Comparison of ENCODE assay signal across 8 mouse cellular contexts in the genomic region with DNA sequence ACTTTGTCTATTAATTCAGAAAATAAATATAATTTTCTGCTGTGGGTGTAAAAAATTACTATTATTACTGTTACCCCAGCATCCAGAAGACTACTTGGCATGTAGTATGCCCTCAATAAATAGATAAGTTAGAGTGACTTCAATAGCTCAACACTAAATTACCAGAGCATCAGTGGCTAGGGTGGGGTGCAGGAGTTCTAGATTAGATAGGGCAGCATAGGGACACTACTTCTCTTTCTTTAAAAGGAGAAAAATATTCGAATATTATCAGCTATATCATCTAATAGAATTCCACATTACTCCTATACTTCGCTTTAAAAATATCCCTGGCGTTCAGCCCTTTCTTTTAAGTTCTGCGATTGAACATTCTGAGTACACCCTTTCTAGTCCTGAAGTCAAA. TPM values are rescaled to one million over a fixed set of nuclear protein-coding genes. Genes with fewer than 3 reads are reported as not detected.
DNase-seq lines count a peak whose midpoint lies in the region; ATAC-seq and TF ChIP-seq lines count a peak whose summit lies in the region.

No protein-coding gene starts in this region.

- WGBS in cerebellum, adult 2 months, result 23% methylated on average over 4 of the region's 4 CpGs
- WGBS in thymus, adult 2 months, result 13% methylated on average over 4 of the region's 4 CpGs
- 15% methylated on average over 4 of the region's 4 CpGs for WGBS in liver, embryonic 13.5 days (ENCODE audit: insufficient replicate concordance)

- no peak for TF ChIP-seq CTCF in cerebellum, adult 2 months (IDR thresholded peaks at IDR 0.05; ENCODE audit: borderline replicate concordance, insufficient read depth, low read depth, low read length)
- no peak for TF ChIP-seq CTCF in thymus, adult 2 months (IDR thresholded peaks at IDR 0.05; ENCODE audit: borderline replicate concordance, control insufficient read depth, extremely low read depth, insufficient read depth, low read length, poor library complexity)

- H3K4me2 ChIP-seq in liver, embryonic 13.5 days, result peak overlapping the region; percentile 83

- no peak for ATAC-seq in cerebellum, adult (ENCODE audit: insufficient number of reproducible peaks, low FRiP score, low TSS enrichment)
- ATAC-seq in liver, embryonic 13.5 days (ENCODE audit: low read depth), result peak; percentile 35

- no peak for TF ChIP-seq POLR2A in cerebellum, adult 2 months (IDR thresholded peaks at IDR 0.05; ENCODE audit: borderline replicate concordance, insufficient read depth, low read length)
- TF ChIP-seq POLR2A in thymus, adult 2 months (IDR thresholded peaks at IDR 0.05; ENCODE audit: control insufficient read depth, extremely low read depth, insufficient read depth, low read length, poor library complexity), result no peak

- H3K27me3 ChIP-seq in cerebellum, adult 2 months (ENCODE audit: control insufficient read depth, insufficient read depth, low read length), result no peaks in the 10 kb centered on the region
- no peaks in the 10 kb centered on the region for H3K27me3 ChIP-seq in thymus, adult 2 months (ENCODE audit: control insufficient read depth, insufficient read depth, low read length)
- H3K27me3 ChIP-seq in liver, embryonic 13.5 days, result no peaks in the 10 kb centered on the region

- no peak for DNase-seq in cerebellum, adult 2 months
- DNase-seq in thymus, adult 2 months, result no peak
- no peak for DNase-seq in thymus, postnatal 4 days
- no peak for DNase-seq in liver, embryonic 13.5 days
- no peak for DNase-seq in adrenal gland, adult 2 months
- no peak for DNase-seq in adrenal gland, adult (ENCODE audit: inconsistent age in 2 of 2, low spot score in 1 of 2)
- no peak for DNase-seq in layer of hippocampus, postnatal 25 days (ENCODE audit: extremely low spot score in 1 of 2, low spot score in 1 of 2)

- H3K4me3 ChIP-seq in cerebellum, adult 2 months (replicated peaks; ENCODE audit: insufficient read depth, low read depth, low read length), result peak overlapping the region; percentile 66
- peak overlapping the region; percentile 55 for H3K4me3 ChIP-seq in thymus, adult 2 months (ENCODE audit: control insufficient read depth, insufficient read depth, low read length)
- peak overlapping the region; percentile 89 for H3K4me3 ChIP-seq in liver, embryonic 13.5 days (replicated peaks)

- peak overlapping the region; percentile 93 for H3K9ac ChIP-seq in liver, embryonic 13.5 days

- H3K36me3 ChIP-seq in thymus, adult 2 months (ENCODE audit: control insufficient read depth, insufficient read depth, low read length), result no peaks in the 10 kb centered on the region
- peaks cover 3% of the 10 kb centered on the region; the same call in 1 of the 2 replicates for H3K36me3 ChIP-seq in liver, embryonic 13.5 days

- H3K27ac ChIP-seq in cerebellum, adult 2 months (ENCODE audit: insufficient read depth, low read length), result 0 out of 2 replicates have a peak overlapping the region, but pooled peaks have one; percentile 6
- H3K27ac ChIP-seq in thymus, adult 2 months (ENCODE audit: control insufficient read depth, insufficient read depth, low read length), result peak overlapping the region; percentile 66
- peak overlapping the region; percentile 90 for H3K27ac ChIP-seq in liver, embryonic 13.5 days

- no peaks in the 10 kb centered on the region for H3K9me3 ChIP-seq in liver, embryonic 13.5 days (replicated peaks)

- H3K4me1 ChIP-seq in cerebellum, adult 2 months (ENCODE audit: control insufficient read depth, insufficient read depth, low read length), result no peaks in the 10 kb centered on the region
- H3K4me1 ChIP-seq in thymus, adult 2 months (replicated peaks; ENCODE audit: control insufficient read depth, insufficient read depth, low read length), result peaks cover 3% of the 10 kb centered on the region; the same call in 1 of the 2 replicates
- peaks cover 31% of the 10 kb centered on the region for H3K4me1 ChIP-seq in liver, embryonic 13.5 days (replicated peaks)

RNA-seq across cellular contexts. Expression of a gene that starts 0.5 kb away (rescaled TPM):
- polyA plus RNA-seq in cerebellum, adult 2 months (2012; rRNA removed), result 12.0 and 13.7 TPM in 2 replicates
- 25.5 and 27.5 TPM in 2 replicates for polyA plus RNA-seq in thymus, adult 2 months (2012; rRNA removed)
- 45.9 and 57.1 TPM in 2 replicates for polyA plus RNA-seq in liver, embryonic 13.5 days (2015; fragmentation: Nextera tagmentation; extraction: Ambion mirVana)
- total RNA-seq in adrenal gland, adult 2 months (2021), result 10 to 100 TPM; 33.2 to 39.3 TPM
- 12.5 and 13.0 TPM in 2 replicates for polyA plus RNA-seq in adrenal gland, adult 2 months (2012; rRNA removed)
- 10 to 100 TPM; 15.5 to 18.0 TPM for total RNA-seq in layer of hippocampus, postnatal 25 days (2021)

RNA-seq across cellular contexts. Expression of a gene that starts 0.5 kb away (rescaled TPM):
- 7.1 and 7.2 TPM in 2 replicates for polyA plus RNA-seq in cerebellum, adult 2 months (2012; rRNA removed)
- polyA plus RNA-seq in thymus, adult 2 months (2012; rRNA removed), result 1.3 and 1.5 TPM in 2 replicates
- 4.2 and 4.8 TPM in 2 replicates for polyA plus RNA-seq in liver, embryonic 13.5 days (2015; fragmentation: Nextera tagmentation; extraction: Ambion mirVana)
- 10 to 100 TPM in 1 of 2 experiments, 1 to 10 TPM in 1; 9.0 to 10.1 TPM for total RNA-seq in adrenal gland, adult 2 months (2021)
- polyA plus RNA-seq in adrenal gland, adult 2 months (2012; rRNA removed), result 1.5 and 1.9 TPM in 2 replicates
- 1 to 10 TPM; 4.4 to 6.0 TPM for total RNA-seq in layer of hippocampus, postnatal 25 days (2021)

RNA-seq across cellular contexts. Expression of a gene that starts 32.4 kb away (rescaled TPM):
- polyA plus RNA-seq in cerebellum, adult 2 months (2012; rRNA removed), result 0.62 TPM in 2 replicates
- polyA plus RNA-seq in thymus, adult 2 months (2012; rRNA removed), result 0.03 TPM in 1 of 2 replicates, not detected in the other
- 25.5 and 33.6 TPM in 2 replicates for polyA plus RNA-seq in liver, embryonic 13.5 days (2015; fragmentation: Nextera tagmentation; extraction: Ambion mirVana)
- under 1 TPM; 0.40 to 0.52 TPM for total RNA-seq in adrenal gland, adult 2 months (2021)
- polyA plus RNA-seq in adrenal gland, adult 2 months (2012; rRNA removed), result 0.04 and 0.07 TPM in 2 replicates
- under 1 TPM; 0.37 to 0.49 TPM for total RNA-seq in layer of hippocampus, postnatal 25 days (2021)

Comparison
In these comparisons a context has a peak if more than half of its experiments do, and no peak if none do; other contexts are left out.
1. H3K27ac ChIP-seq: peak in every context shown above with its lines; median percentile 90 in liver, embryonic 13.5 days; 66 in thymus, adult 2 months; 6 in cerebellum, adult 2 months.
2. RNA of a gene that starts 32.4 kb away (polyA plus RNA-seq): 25.5 to 33.6 TPM in liver, embryonic 13.5 days; 0.62 TPM in cerebellum, adult 2 months, 0.04 to 0.07 TPM in adrenal gland, adult 2 months and 0.03 TPM in thymus, adult 2 months; every median in the first group is over 10 times any median in the second.
3. Peak in every context shown above with its lines, with median percentiles within 50 percentile points of each other: H3K4me3 ChIP-seq.